Mouse (Mus musculus) frontal cortex, adult 2 months (tissue): ENCODE measurements around the gene Calml4. TPM values are rescaled to one million over a fixed set of nuclear protein-coding genes. Genes with fewer than 3 reads are reported as not detected.

Experiments
- DNase-seq, 2 experiments: peaks; one replicate each; pipeline ENCODE4 v3.0.0; 2022; ENCODE audit warnings: low spot score in 1 of 2; ENCODE audit errors: extremely low spot score in 1 of 2
- polyA plus RNA-seq: library from polyadenylated mRNA; depleted of rRNA; stranded (reverse); fragments of >200 nt; gene quantifications from 2 replicates; pipeline ENCODE4 v1.2.3, GENCODE M21; 2012; rRNA removed

The Calml4 gene
- polyA plus RNA-seq, 1 experiment = 0.64 TPM

- DNase-seq = no peak
Measured at GRCm38 (mm10) chr9:62881871-62882270, 24.0 kb downstream of the Calml4 start.

- DNase-seq = no peak
Measured at GRCm38 (mm10) chr9:62894486-62894885, 36.6 kb downstream of the Calml4 start.

DNA sequence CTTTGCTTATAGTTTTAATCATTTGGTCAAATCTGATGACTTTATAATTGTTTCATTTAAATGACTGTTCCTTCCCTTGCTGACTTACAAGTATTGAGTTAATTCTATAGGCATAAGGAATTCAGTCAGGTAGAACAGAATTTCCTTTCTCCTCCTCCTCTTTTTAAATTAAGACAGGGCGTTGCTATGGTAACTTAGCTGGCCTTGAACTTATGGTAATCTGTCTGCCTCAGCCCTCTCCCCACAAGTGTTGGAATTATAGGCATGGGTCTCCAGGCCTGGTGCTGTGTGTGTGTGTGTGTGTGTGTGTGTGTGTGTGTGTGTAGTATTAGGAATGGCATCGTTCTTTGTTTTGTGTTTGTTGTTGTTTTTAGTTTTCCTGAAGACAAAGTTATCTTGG is 43.9 kb downstream of the Calml4 start:
- no peak for DNase-seq

DNA sequence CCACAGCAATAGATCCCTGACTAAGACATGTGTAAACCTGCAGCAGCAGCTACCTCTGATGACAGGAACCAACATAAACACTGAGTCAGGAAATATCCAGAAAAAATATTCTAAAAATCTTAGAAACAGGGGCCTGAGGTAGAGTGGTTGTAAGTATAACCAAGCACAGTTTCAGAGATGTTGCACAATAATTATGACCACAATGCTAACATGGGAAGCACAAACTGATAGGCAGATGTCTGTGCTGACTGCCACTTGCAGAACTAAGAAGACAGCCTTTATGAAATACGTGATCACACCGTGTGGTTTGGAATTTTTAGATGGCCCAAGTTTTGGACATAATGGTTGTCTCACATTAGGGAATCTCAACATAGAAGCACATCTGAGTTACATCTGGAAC is 46.0 kb downstream of the Calml4 start:
- DNase-seq = no peak

DNA sequence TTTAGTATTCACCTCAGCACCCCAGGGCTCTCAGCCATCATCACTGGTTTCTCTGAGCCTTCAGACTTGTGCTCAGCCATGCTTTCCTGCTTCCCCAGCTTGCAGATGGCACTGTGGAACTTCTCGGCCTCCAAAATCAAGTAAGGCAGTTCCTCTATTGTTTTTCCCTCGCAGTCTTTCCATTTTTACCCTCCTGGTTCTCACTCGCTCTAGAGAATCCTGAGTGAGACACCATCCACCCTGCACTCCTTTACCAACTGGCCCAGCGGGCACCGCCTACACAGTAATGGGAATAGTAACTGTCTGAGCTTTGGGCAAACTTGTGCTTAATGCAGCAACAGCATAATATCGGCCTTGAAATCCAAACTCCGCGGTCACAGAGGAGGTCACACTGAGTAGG is 47.2 kb downstream of the Calml4 start:
- peak in 1 of 2 experiments; percentile 44 for DNase-seq

- DNase-seq = no peak
Measured at GRCm38 (mm10) chr9:62913390-62914069, 55.6 kb downstream of the Calml4 start.

GRCm38 (mm10) chr9:62917059-62917458 is 59.2 kb downstream of the Calml4 start:
- DNase-seq = no peak

DNA sequence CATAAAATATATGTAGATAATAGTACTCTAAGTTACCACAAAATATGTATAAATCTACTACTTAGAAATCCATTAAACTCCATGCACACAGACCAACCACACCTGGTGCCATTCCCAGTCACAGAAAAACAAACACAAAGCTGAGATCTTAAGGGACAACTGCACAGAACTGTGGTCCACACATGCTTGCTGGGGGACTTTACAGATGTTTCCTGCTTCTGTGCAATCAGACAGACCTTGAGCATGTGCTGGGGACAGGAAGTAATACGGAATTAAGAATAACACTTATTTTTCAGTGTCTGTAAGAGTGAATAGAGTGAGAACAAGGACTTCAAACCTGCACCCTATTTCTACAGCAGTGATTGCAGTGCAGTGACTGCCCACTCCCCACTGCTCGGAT is 63.0 kb downstream of the Calml4 start:
- no peak for DNase-seq

- DNase-seq = peak; percentile 46 to 53
Measured at GRCm38 (mm10) chr9:62924886-62925610, 67.2 kb downstream of the Calml4 start.

Other genes with a start within 250 kb of the Calml4 start
- 0.76 and 0.90 TPM in 2 replicates for gene Itga11, start 180.3 kb upstream of the Calml4 start, polyA plus RNA-seq
- gene Fem1b, start 46.1 kb upstream of the Calml4 start, polyA plus RNA-seq = 42.9 and 44.5 TPM in 2 replicates
- 16.5 and 18.4 TPM in 2 replicates for gene Cln6, start 19.3 kb upstream of the Calml4 start, polyA plus RNA-seq
- 30.8 and 32.7 TPM in 2 replicates for gene Pias1, start 129.8 kb downstream of the Calml4 start, polyA plus RNA-seq